Mouse (Mus musculus): ENCODE data around the gene Rad9a.

Rad9a gene

GRCm38 (mm10) chr19:4146366-4147021 is 55.0 kb downstream of the Rad9a start:
- DNase-seq (ENCODE audit: low spot score): no peak

GRCm38 (mm10) chr19:4145936-4146335 is 55.5 kb downstream of the Rad9a start:
- DNase-seq (ENCODE audit: low spot score): no peak

Data from MN1 (cell line).